Mouse (Mus musculus) heart, postnatal 0 days (tissue): ENCODE measurements around the gene Fdx1l.

Source experiments
- CTCF ChIP-seq: IDR thresholded peaks from 2 replicates; pipeline ENCODE4 v1.5.1; 2016; ENCODE audit warnings: antibody characterized with exemption, control low read depth, low read depth
- EP300 ChIP-seq: IDR thresholded peaks from 2 replicates; pipeline ENCODE4 v1.6.1; 2016; ENCODE audit warnings: antibody characterized with exemption, low read depth

- no peak for TF ChIP-seq CTCF
- TF ChIP-seq EP300 = no peak
Observed at GRCm38 (mm10) chr9:21104814-21105213, 31.4 kb upstream of the Fdx1l start.
